Mouse (Mus musculus) bone marrow, adult 2 months (tissue): Measurements from ENCODE around the gene Rubcnl. TPM values are rescaled to one million over a fixed set of nuclear protein-coding genes. Genes with fewer than 3 reads are reported as not detected.

Experiments used
- H3K27ac ChIP-seq: fragments of 200-500 bp; 2 replicates; pipeline ENCODE4 v1.5.1; 2012; ENCODE audit warnings: low read depth, mild to moderate bottlenecking, control low read depth, inconsistent platforms, low read length; ENCODE audit not compliant: control insufficient read depth, poor library complexity, insufficient read depth
- H3K4me1 ChIP-seq: fragments of 200-500 bp; 2 replicates; pipeline ENCODE4 v1.6.1; 2011; ENCODE audit warnings: low read length; ENCODE audit not compliant: control insufficient read depth, insufficient read depth
- H3K4me3 ChIP-seq: fragments of 200-500 bp; replicated peaks from 2 replicates; pipeline ENCODE3; 2011; ENCODE audit warnings: mild to moderate bottlenecking, low read depth, low read length, control low read depth; ENCODE audit not compliant: control insufficient read depth
- CTCF ChIP-seq: fragments of 200-500 bp; IDR thresholded peaks from 2 replicates; pipeline ENCODE4 v1.5.1; 2011; ENCODE audit warnings: low read length, control low read depth; ENCODE audit not compliant: control insufficient read depth, insufficient read depth
- POLR2A ChIP-seq: fragments of 200-500 bp; IDR thresholded peaks from 2 replicates; pipeline ENCODE4 v1.6.1; 2011; ENCODE audit warnings: low read depth, mild to moderate bottlenecking, control low read depth, low read length, borderline replicate concordance; ENCODE audit not compliant: control insufficient read depth
- WGBS: fragments of 180-500 bp; shearing (Covaris S2); methylation state at CpG from one replicate; pipeline ENCODE4 v1.1.7; 2018; 5-methylcytosine and 5-hydroxymethylcytosine counted together
- polyA plus RNA-seq: library from polyadenylated mRNA; stranded (reverse); fragments of >200 nt; gene quantifications from 2 replicates; pipeline ENCODE4 v1.2.4, GENCODE M21; 2011; ENCODE audit warnings: low replicate concordance; ENCODE audit not compliant: missing spikeins, insufficient read depth, insufficient read length

The Rubcnl gene
- polyA plus RNA-seq, 1 experiment = 14.0 TPM

GRCm38 (mm10) chr14:75052451-75052850 lies 36.6 kb downstream of the Rubcnl start:
- 22% methylated on average over 8 of the region's 8 CpGs for WGBS
- Histone ChIP-seq H3K4me1 (peaks cover 10% of the 10 kb centered on the region; the same call in 1 of the 2 replicates), H3K27ac (no peak overlapping the region), H3K4me3 (no peak overlapping the region)
- TF ChIP-seq CTCF = peak; percentile 42; the same call in 1 of the 2 replicates
- TF ChIP-seq POLR2A = no peak

DNA sequence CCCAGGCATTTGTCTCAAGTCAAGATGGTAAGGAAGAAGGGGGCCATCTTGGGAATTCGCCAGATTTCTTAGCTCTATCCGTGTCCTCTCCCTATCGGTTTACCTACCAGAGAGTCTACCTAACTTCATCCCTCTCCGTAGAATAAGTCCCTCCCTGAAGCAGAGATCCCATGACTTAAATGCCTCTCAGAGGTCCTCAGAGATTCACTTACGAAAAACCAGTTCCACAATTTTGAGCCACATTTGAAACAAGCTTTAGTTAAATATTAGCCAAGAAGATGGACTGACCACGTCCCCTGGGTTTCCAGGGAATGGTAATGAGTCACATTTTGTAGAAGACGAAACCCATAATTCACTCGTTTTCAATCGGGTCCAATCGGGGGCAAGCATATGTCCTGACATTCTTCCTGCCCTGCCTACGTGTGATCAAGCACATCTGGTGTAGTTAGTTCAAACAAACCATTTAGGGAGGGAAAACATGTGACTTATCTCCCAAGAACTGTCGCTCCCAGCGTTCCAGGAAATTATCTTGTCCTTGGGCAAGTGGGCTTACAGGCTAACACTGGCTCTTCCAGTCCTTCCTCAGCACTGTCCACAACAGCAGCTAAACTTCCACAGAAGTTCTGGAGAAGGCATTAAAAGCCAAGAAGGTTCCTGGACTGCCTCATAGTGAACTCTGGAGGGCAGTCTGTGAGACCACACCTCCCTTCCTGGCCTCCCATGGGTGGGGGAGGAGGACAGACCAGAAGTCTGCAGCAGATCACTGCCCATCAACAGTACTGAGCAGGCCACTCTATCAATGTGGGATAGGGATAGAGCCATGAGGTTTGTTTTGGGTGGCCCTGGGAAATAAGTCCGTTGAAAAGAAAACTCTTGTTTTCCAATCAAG lies 38.9 kb downstream of the Rubcnl start:
- WGBS = 81% methylated on average over 14 of the region's 14 CpGs
- Histone ChIP-seq H3K4me1 (peaks cover 11% of the 10 kb centered on the region; the same call in 1 of the 2 replicates), H3K4me3 (no peak overlapping the region), H3K27ac (0 out of 2 replicates have a peak overlapping the region, but pooled peaks have one; percentile 1)
- TF ChIP-seq CTCF (no peak), POLR2A (no peak)

- Histone ChIP-seq H3K4me3 (peak overlapping the region; percentile 18), H3K27ac (peak overlapping the region; percentile 89)
Measured at GRCm38 (mm10) chr14:75056861-75057431, 41.1 kb downstream of the Rubcnl start.

DNA sequence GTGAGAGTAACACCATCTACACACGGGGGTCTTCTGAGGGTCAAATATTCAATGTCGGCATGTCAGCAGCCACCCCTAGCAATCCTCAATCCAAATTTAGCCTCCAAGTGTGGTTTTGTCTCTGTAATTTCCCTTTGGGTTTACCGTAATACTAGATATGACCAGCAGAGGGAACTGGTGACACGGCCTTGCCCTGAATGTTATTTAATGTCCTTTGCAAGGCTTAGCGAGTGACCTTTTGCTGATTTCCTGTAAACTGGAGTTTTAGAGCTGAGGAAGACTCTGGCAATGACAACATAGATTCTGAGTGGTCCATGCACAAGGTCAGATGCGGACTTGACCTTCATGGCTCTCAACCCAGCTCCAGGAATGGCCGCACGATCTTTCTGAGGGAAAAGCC lies 44.7 kb downstream of the Rubcnl start:
- H3K4me3 ChIP-seq = no peak overlapping the region
- WGBS = 25% methylated on average over 8 of the region's 8 CpGs
- TF ChIP-seq CTCF = peak; percentile 31; the same call in 1 of the 2 replicates
- no peak for TF ChIP-seq POLR2A
- H3K27ac ChIP-seq = no peak overlapping the region
- peaks cover 14% of the 10 kb centered on the region for H3K4me1 ChIP-seq

More at GRCm38 (mm10) chr14:75056861-75057431, 41.1 kb downstream of the Rubcnl start:
- WGBS = 9% methylated on average over 9 of the region's 9 CpGs
- peaks cover 13% of the 10 kb centered on the region for H3K4me1 ChIP-seq
- no peak for TF ChIP-seq CTCF
- no peak for TF ChIP-seq POLR2A

DNA sequence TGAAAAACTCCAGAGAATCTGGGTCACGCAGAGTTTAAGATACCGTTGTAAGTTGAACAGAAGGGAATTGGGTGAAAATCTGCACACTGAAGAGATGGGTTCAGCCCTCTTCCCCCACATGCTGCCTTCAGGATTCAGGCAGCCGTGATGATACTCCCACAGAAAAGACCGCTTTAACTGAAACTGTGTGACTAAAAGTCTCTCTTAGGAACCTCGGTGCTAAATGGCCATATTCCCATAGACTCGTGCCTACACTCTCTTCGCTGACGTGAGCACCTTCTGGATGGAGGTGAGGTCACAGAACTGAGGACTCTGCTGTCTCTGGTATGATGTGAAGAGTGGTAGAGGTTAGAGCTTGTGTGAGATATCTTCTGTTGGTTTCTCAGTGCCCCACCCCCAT lies 48.1 kb downstream of the Rubcnl start:
- no peak for TF ChIP-seq POLR2A
- TF ChIP-seq CTCF = no peak
- H3K4me1 ChIP-seq = peaks cover 7% of the 10 kb centered on the region
- 87% methylated on average over 8 of the region's 8 CpGs for WGBS
- H3K27ac ChIP-seq = no peak overlapping the region
- no peak overlapping the region for H3K4me3 ChIP-seq

DNA sequence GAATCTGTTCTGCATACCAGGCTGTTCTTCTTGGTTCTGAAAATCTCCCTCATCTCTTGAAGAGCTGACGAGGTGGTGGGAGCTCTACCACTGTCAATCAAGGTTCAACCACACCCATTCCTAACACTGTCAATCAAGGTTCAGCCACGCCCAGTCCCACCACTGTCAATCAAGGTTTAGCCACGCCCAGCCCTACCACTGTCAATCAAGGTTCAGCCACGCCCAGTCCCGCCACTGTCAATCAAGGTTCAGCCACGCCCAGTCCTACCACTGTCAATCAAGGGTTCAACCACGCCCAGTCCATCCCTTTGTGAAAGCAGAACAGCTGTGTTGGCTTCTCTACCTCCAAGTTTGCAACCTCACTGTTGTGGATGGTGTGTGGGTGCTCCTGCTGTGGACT lies 48.7 kb downstream of the Rubcnl start:
- TF ChIP-seq POLR2A = no peak
- no peak for TF ChIP-seq CTCF

GRCm38 (mm10) chr14:75065211-75065610 lies 49.4 kb downstream of the Rubcnl start:
- TF ChIP-seq CTCF (no peak), POLR2A (no peak)
- 59% methylated on average over 5 of the region's 5 CpGs for WGBS
- no peak overlapping the region for H3K27ac ChIP-seq

More for the DNA sequence above, 48.7 kb downstream of the Rubcnl start:
- H3K4me3 ChIP-seq = peak overlapping the region; percentile 4
- H3K27ac ChIP-seq = peak overlapping the region; percentile 46
- H3K4me1 ChIP-seq = peaks cover 7% of the 10 kb centered on the region
- WGBS = 66% methylated on average over 7 of the region's 7 CpGs

DNA sequence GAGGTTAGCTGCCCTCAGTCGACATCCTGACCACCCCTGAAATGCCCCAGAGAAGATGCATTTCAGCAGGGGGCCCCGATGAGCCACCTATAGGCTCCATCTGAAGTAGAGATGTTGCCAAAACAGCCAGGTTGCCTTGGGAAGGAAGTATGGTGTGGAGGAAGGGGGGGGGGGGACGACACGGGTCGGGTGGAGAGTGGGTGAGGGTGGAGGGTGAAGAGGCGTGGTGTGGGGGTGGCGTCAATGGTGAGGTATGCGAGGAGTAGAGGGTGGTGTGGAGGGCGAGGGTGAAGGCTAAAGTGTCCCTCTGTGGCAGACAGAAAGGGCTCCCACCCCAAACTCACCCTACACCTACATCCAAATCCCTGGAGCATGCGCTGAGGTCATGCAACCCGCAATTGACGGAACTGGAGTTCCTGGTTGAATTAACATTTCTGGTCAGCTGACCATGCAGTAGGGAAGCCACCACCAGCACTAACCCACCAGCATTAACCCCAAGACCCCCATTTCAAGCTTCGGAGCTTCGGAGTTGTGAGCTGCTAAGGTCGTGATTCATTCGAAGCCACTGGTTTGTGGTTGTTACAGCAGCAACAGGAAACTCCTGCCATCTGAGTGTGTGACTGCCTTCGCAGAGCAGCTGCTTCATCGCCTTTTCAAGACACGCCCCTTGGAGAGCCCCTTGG lies 52.7 kb downstream of the Rubcnl start:
- no peak for TF ChIP-seq POLR2A
- no peak for TF ChIP-seq CTCF
- H3K4me3 ChIP-seq = peak overlapping the region; percentile 76
- H3K4me1 ChIP-seq = peaks cover 4% of the 10 kb centered on the region; the same call in 1 of the 2 replicates
- H3K27ac ChIP-seq = peak overlapping the region; percentile 88
- 1% methylated on average over 18 of the region's 19 CpGs for WGBS

More at GRCm38 (mm10) chr14:75065211-75065610, 49.4 kb downstream of the Rubcnl start:
- Histone ChIP-seq H3K4me1 (peaks cover 7% of the 10 kb centered on the region), H3K4me3 (no peak overlapping the region)
